12 mouse cellular contexts compared by ENCODE assay signal in genomic region chr8:57331727-57332630, GRCm38 (mm10). TPM values are rescaled to one million over a fixed set of nuclear protein-coding genes. Genes with fewer than 3 reads are reported as not detected.
A peak's percentile ranks its signal among the peaks of the same experiment; 100 is the strongest.
DNase-seq lines count a peak whose midpoint lies in the region; ATAC-seq lines count a peak whose summit lies in the region.
"Had no signal": no experiment of that assay in that cellular context is flagged by ENCODE, and none has a peak within 500 bp of the region (broad histone marks: within the 10 kb centered on the region; RNA-seq: fewer than 3 reads in every experiment).

No protein-coding gene starts in this region.

- no peak overlapping the region for H3K9ac ChIP-seq in hindbrain, embryonic 13.5 days
- peak overlapping the region; percentile 39 for H3K9ac ChIP-seq in embryonic facial prominence, embryonic 11.5 days (replicated peaks; ENCODE audit: low read length)
- peak overlapping the region; percentile 91 for H3K9ac ChIP-seq in heart, embryonic 16.5 days (ENCODE audit: low read length)
- H3K9ac ChIP-seq in liver, embryonic 11.5 days (ENCODE audit: low read depth, low read length) = peak overlapping the region; percentile 58

- no peaks in the 10 kb centered on the region for H3K36me3 ChIP-seq in hindbrain, embryonic 10.5 days
- H3K36me3 ChIP-seq in hindbrain, embryonic 13.5 days = no peaks in the 10 kb centered on the region
- no peaks in the 10 kb centered on the region for H3K36me3 ChIP-seq in embryonic facial prominence, embryonic 11.5 days (replicated peaks; ENCODE audit: control insufficient read depth, insufficient read depth, low read depth, low read length)
- H3K36me3 ChIP-seq in heart, embryonic 16.5 days (ENCODE audit: control insufficient read depth, insufficient read depth) = no peaks in the 10 kb centered on the region
- H3K36me3 ChIP-seq in liver, embryonic 11.5 days (ENCODE audit: control insufficient read depth, insufficient read depth, low read length) = no peaks in the 10 kb centered on the region

- no peaks in the 10 kb centered on the region for H3K9me3 ChIP-seq in hindbrain, embryonic 10.5 days
- no peaks in the 10 kb centered on the region for H3K9me3 ChIP-seq in hindbrain, embryonic 13.5 days
- H3K9me3 ChIP-seq in embryonic facial prominence, embryonic 11.5 days (replicated peaks; ENCODE audit: control insufficient read depth, low read length) = no peaks in the 10 kb centered on the region
- no peaks in the 10 kb centered on the region for H3K9me3 ChIP-seq in heart, embryonic 16.5 days (replicated peaks; ENCODE audit: control insufficient read depth, low read length)
- H3K9me3 ChIP-seq in liver, embryonic 11.5 days (ENCODE audit: control insufficient read depth, low read length) = no peaks in the 10 kb centered on the region

- H3K27me3 ChIP-seq in hindbrain, embryonic 10.5 days (ENCODE audit: insufficient read depth, poor library complexity, severe bottlenecking) = peaks cover 100% of the 10 kb centered on the region
- H3K27me3 ChIP-seq in hindbrain, embryonic 13.5 days = peaks cover 100% of the 10 kb centered on the region
- H3K27me3 ChIP-seq in embryonic facial prominence, embryonic 11.5 days (ENCODE audit: control insufficient read depth, insufficient read depth, low read length) = peaks cover 64% of the 10 kb centered on the region
- peaks cover 3% of the 10 kb centered on the region; the same call in 1 of the 2 replicates for H3K27me3 ChIP-seq in heart, embryonic 16.5 days (ENCODE audit: control insufficient read depth, insufficient read depth, low read length)
- peaks cover 99% of the 10 kb centered on the region for H3K27me3 ChIP-seq in liver, embryonic 11.5 days (replicated peaks; ENCODE audit: control insufficient read depth, insufficient read depth, low read length)

- WGBS in hindbrain, embryonic 10.5 days = under 1% methylated on average over 29 of the region's 29 CpGs
- WGBS in hindbrain, embryonic 13.5 days = under 1% methylated on average over 29 of the region's 29 CpGs
- WGBS in embryonic facial prominence, embryonic 11.5 days = 0% methylated on average over 29 of the region's 29 CpGs
- under 1% methylated on average over 29 of the region's 29 CpGs for WGBS in heart, embryonic 16.5 days
- 2% methylated on average over 29 of the region's 29 CpGs for WGBS in liver, embryonic 11.5 days

- H3K4me2 ChIP-seq in hindbrain, embryonic 13.5 days = no peak overlapping the region
- H3K4me2 ChIP-seq in embryonic facial prominence, embryonic 11.5 days (ENCODE audit: low read depth, low read length) = peak overlapping the region; percentile 22; the same call in 1 of the 2 replicates
- H3K4me2 ChIP-seq in heart, embryonic 16.5 days (ENCODE audit: low read depth, low read length) = peak overlapping the region; percentile 65
- peak overlapping the region; percentile 49 for H3K4me2 ChIP-seq in liver, embryonic 11.5 days

- peak; percentile 50 for DNase-seq in hindbrain, embryonic 10.5 days (ENCODE audit: low spot score)
- no peak for DNase-seq in embryonic facial prominence, embryonic 11.5 days (ENCODE audit: low spot score)
- DNase-seq in liver, embryonic 11.5 days (ENCODE audit: low spot score) = peak; percentile 56
- no peak for DNase-seq in adipocyte (ENCODE audit: low spot score)
- DNase-seq in ovary, postnatal 14 days (ENCODE audit: low spot score) = no peak
- DNase-seq in layer of hippocampus, adult 8-10 months (ENCODE audit: low spot score in 2 of 2) = no peak
- DNase-seq: kidney, postnatal 14 days; lung, postnatal 36 days had no signal

- H3K4me3 ChIP-seq in hindbrain, embryonic 10.5 days = no peak overlapping the region
- no peak overlapping the region for H3K4me3 ChIP-seq in hindbrain, embryonic 13.5 days
- peak overlapping the region; percentile 17 for H3K4me3 ChIP-seq in embryonic facial prominence, embryonic 11.5 days (ENCODE audit: low read depth, low read length)
- peak overlapping the region; percentile 69 for H3K4me3 ChIP-seq in heart, embryonic 16.5 days (ENCODE audit: low read length)
- H3K4me3 ChIP-seq in liver, embryonic 11.5 days (ENCODE audit: low read depth, low read length) = peak overlapping the region; percentile 30

- no peak for ATAC-seq in hindbrain, embryonic 13.5 days (ENCODE audit: low FRiP score)
- ATAC-seq in embryonic facial prominence, embryonic 11.5 days (replicated peaks; ENCODE audit: insufficient number of reproducible peaks, low FRiP score, low TSS enrichment, low read depth) = no peak; the same call in 1 of the 2 replicates
- peak; percentile 24 for ATAC-seq in heart, embryonic 16.5 days (replicated peaks; ENCODE audit: extremely low read depth, insufficient read depth, low FRiP score)
- ATAC-seq in liver, embryonic 11.5 days (replicated peaks; ENCODE audit: low FRiP score) = peak; percentile 55

- H3K27ac ChIP-seq in hindbrain, embryonic 10.5 days = no peak overlapping the region
- H3K27ac ChIP-seq in hindbrain, embryonic 13.5 days = no peak overlapping the region
- H3K27ac ChIP-seq in embryonic facial prominence, embryonic 11.5 days (replicated peaks; ENCODE audit: low read depth, low read length) = peak overlapping the region; percentile 57; the same call in 1 of the 2 replicates
- H3K27ac ChIP-seq in heart, embryonic 16.5 days (ENCODE audit: low read length) = peak overlapping the region; percentile 98
- peak overlapping the region; percentile 75 for H3K27ac ChIP-seq in liver, embryonic 11.5 days (ENCODE audit: low read depth, low read length)

- H3K4me1 ChIP-seq in hindbrain, embryonic 10.5 days (replicated peaks) = peaks cover 25% of the 10 kb centered on the region
- peaks cover 9% of the 10 kb centered on the region for H3K4me1 ChIP-seq in hindbrain, embryonic 13.5 days (replicated peaks)
- peaks cover 3% of the 10 kb centered on the region; the same call in 1 of the 2 replicates for H3K4me1 ChIP-seq in embryonic facial prominence, embryonic 11.5 days (ENCODE audit: control insufficient read depth, insufficient read depth, low read length)
- H3K4me1 ChIP-seq in heart, embryonic 16.5 days (ENCODE audit: control insufficient read depth, insufficient read depth, low read length) = peaks cover 23% of the 10 kb centered on the region
- H3K4me1 ChIP-seq in liver, embryonic 11.5 days (replicated peaks; ENCODE audit: control insufficient read depth, insufficient read depth, low read length) = 0 out of 2 replicates have a peak, but pooled peaks cover 7% of the 10 kb centered on the region

RNA-seq across cellular contexts. Expression of gene Hand2, which starts 11.2 kb away (rescaled TPM):
- 0.20 TPM in 1 of 2 replicates, not detected in the other for polyA plus RNA-seq in hindbrain, embryonic 10.5 days (2016; fragmentation: Nextera tagmentation; extraction: Ambion mirVana)
- not detected in 2 replicates for polyA plus RNA-seq in hindbrain, embryonic 13.5 days (2015; fragmentation: Nextera tagmentation; extraction: Ambion mirVana)
- 8.3 and 8.7 TPM in 2 replicates for polyA plus RNA-seq in embryonic facial prominence, embryonic 11.5 days (2014; fragmentation: Nextera tagmentation; extraction: Ambion mirVana)
- 9.0 and 9.3 TPM in 2 replicates for polyA plus RNA-seq in heart, embryonic 16.5 days (2015; fragmentation: Nextera tagmentation; extraction: Ambion mirVana)
- 5.4 TPM in 2 replicates for polyA plus RNA-seq in liver, embryonic 11.5 days (2014; fragmentation: Nextera tagmentation; extraction: Ambion mirVana)
- total RNA-seq in layer of hippocampus, adult 8-10 months (2022) = not detected
- total RNA-seq: left cerebral cortex, adult 8-10 months had no signal
- polyA plus RNA-seq: cortical plate, adult 2 months had no signal

Comparison
In these comparisons a context has a peak if more than half of its experiments do, and no peak if none do; other contexts are left out.
1. DNase-seq: peak in hindbrain, embryonic 10.5 days (single experiment) and liver, embryonic 11.5 days (single experiment); none in embryonic facial prominence, embryonic 11.5 days (single experiment), adipocyte (single experiment), ovary, postnatal 14 days (single experiment) and layer of hippocampus, adult 8-10 months (0 of 2).
2. H3K27ac ChIP-seq: peak in embryonic facial prominence, embryonic 11.5 days (single experiment), heart, embryonic 16.5 days (single experiment) and liver, embryonic 11.5 days (single experiment); none in hindbrain, embryonic 10.5 days (single experiment) and hindbrain, embryonic 13.5 days (single experiment).
3. H3K4me3 ChIP-seq: peak in embryonic facial prominence, embryonic 11.5 days (single experiment), heart, embryonic 16.5 days (single experiment) and liver, embryonic 11.5 days (single experiment); none in hindbrain, embryonic 10.5 days (single experiment) and hindbrain, embryonic 13.5 days (single experiment).
4. ATAC-seq: peak in heart, embryonic 16.5 days (single experiment) and liver, embryonic 11.5 days (single experiment); none in hindbrain, embryonic 13.5 days (single experiment) and embryonic facial prominence, embryonic 11.5 days (single experiment).